Mouse (Mus musculus) heart, embryonic 12.5 days (tissue): ENCODE data around the gene Ankfy1. TPM values are rescaled to one million over a fixed set of nuclear protein-coding genes. Genes with fewer than 3 reads are reported as not detected.

Experiments
- ATAC-seq: fragments of 200-750 bp; cut with Nextera tagmentation; 2 replicates; pipeline ENCODE4 v1.8.0; 2017; ENCODE audit warnings: moderate TSS enrichment, moderate library complexity; ENCODE audit not compliant: insufficient number of reproducible peaks, low FRiP score
- H3K27ac ChIP-seq: fragments of 300-500 bp; sonication (generic); 2 replicates; pipeline ENCODE4 v1.5.1; 2016; ENCODE audit warnings: mild to moderate bottlenecking, moderate library complexity; ENCODE audit not compliant: poor library complexity, severe bottlenecking
- H3K27me3 ChIP-seq: fragments of 300-500 bp; sonication (generic); replicated peaks from 2 replicates; pipeline ENCODE4 v1.6.1; 2016; ENCODE audit warnings: mild to moderate bottlenecking, moderate library complexity
- H3K36me3 ChIP-seq: fragments of 300-500 bp; sonication (generic); 2 replicates; pipeline ENCODE4 v1.6.1; 2016; ENCODE audit warnings: mild to moderate bottlenecking, moderate library complexity
- H3K4me1 ChIP-seq: fragments of 300-500 bp; sonication (generic); replicated peaks from 2 replicates; pipeline ENCODE4 v1.6.1; 2016; ENCODE audit warnings: mild to moderate bottlenecking
- H3K4me2 ChIP-seq: fragments of 300-500 bp; sonication (generic); 2 replicates; pipeline ENCODE4 v1.6.1; 2016; ENCODE audit warnings: mild to moderate bottlenecking, moderate library complexity
- H3K4me3 ChIP-seq: fragments of 300-500 bp; sonication (generic); 2 replicates; pipeline ENCODE4 v1.5.1; 2016; ENCODE audit warnings: mild to moderate bottlenecking
- H3K9ac ChIP-seq: fragments of 300-500 bp; sonication (generic); 2 replicates; pipeline ENCODE4 v1.6.1; 2016; ENCODE audit warnings: mild to moderate bottlenecking, moderate library complexity
- H3K9me3 ChIP-seq: fragments of 300-500 bp; sonication (generic); replicated peaks from 2 replicates; pipeline ENCODE4 v1.6.1; 2016; ENCODE audit warnings: mild to moderate bottlenecking, moderate library complexity
- WGBS: fragments of 180-500 bp; shearing (Covaris S2); methylation state at CpG from one replicate; pipeline ENCODE4 v1.1.7; 2016; 5-methylcytosine and 5-hydroxymethylcytosine counted together
- polyA plus RNA-seq: library from polyadenylated mRNA; unstranded; fragments of >200 nt; fragmentation: Nextera tagmentation; extraction: Ambion mirVana; gene quantifications from 2 replicates; pipeline ENCODE4 v1.2.1, GENCODE M21; 2016

Gene Ankfy1
- polyA plus RNA-seq, 1 experiment from 2014 or later, result 25.8 TPM

DNA sequence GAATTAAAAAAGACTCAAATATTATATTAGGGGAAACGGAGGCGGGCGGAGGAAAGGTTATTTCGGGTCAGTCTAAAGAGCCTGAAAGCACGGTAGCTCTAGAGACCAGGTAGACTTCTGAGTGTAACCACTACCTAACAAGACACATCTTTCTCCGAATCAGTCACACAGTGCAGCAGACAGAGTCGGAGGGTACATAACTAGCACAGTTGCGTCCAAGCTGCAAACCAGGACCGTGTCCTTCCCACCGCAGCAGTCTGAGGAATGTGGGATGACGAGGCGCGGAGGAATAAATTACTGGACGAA is 105.3 kb downstream of the Ankfy1 start:
- 0 out of 2 replicates have a peak, but pooled peaks cover 6% of the 10 kb centered on the region for H3K36me3 ChIP-seq
- H3K9ac ChIP-seq, result peak overlapping the region; percentile 83
- H3K9me3 ChIP-seq, result no peaks in the 10 kb centered on the region
- H3K27ac ChIP-seq, result peak overlapping the region; percentile 74
- H3K27me3 ChIP-seq, result no peaks in the 10 kb centered on the region
- peak; percentile 45 for ATAC-seq
- peak overlapping the region; percentile 96 for H3K4me3 ChIP-seq
- H3K4me1 ChIP-seq, result peaks cover 3% of the 10 kb centered on the region; the same call in 1 of the 2 replicates
- 17% methylated on average over 14 of the region's 14 CpGs for WGBS
- H3K4me2 ChIP-seq, result peak overlapping the region; percentile 81

DNA sequence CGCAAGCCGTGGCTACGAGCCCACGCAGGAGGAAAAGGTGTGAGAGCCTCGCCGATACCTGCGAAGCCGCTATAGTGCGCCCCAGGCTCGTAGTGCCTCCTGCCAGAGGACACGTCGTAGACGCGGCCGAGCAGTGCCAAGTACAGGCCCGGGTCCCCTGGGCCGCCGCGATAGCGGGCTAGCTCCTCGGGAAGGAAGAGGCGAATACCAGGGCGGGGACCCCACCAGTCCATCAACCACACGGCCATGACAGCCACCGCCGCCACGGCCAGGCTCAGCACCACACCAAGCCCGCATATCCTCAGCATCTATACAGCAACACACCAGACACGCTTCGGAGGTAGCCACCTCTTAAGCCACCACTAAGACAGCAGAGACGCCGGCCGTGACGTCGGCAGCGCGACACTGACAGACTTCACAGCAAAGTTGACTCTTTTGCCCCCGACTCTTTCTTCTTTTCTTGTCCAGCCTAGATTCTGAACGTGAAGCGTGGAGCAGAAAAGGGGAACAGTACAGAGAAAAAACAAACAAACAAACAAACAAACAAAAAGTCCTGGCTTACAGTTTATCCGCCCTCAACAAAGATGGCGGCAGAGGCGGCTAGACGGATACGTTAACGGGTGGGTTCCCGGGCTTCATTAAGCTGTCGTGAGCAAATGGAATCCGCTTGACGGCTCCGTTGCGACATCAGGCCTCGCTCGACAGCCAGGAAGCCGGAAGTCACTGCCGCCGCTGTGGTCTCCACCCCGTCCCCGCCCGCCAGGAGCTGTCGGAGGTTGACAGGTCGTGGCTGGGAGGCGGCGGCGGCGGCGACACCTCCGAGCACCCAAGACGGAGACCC is 105.9 kb downstream of the Ankfy1 start, which contains the start of the genes Cyb5d2 and Zzef1:
Cyb5d2 (minus strand) TSS at position 688 of the 841 bp plus-strand sequence.
Zzef1 (plus strand) TSS at position 772 of the 841 bp plus-strand sequence.
- Histone ChIP-seq H3K36me3 (0 out of 2 replicates have a peak, but pooled peaks cover 6% of the 10 kb centered on the region), H3K4me2 (peak within 1 kb of the TSS; percentile 81), H3K9ac (peak within 1 kb of the TSS; percentile 89), H3K9me3 (no peaks in the 10 kb centered on the region), H3K4me1 (peaks cover 3% of the 10 kb centered on the region; the same call in 1 of the 2 replicates), H3K4me3 (peak within 1 kb of the TSS; percentile 96), H3K27ac (peak within 1 kb of the TSS; percentile 74), H3K27me3 (no peaks in the 10 kb centered on the region)
- ATAC-seq, result peak; percentile 94
- under 1% methylated on average over 69 of the region's 69 CpGs for WGBS

DNA sequence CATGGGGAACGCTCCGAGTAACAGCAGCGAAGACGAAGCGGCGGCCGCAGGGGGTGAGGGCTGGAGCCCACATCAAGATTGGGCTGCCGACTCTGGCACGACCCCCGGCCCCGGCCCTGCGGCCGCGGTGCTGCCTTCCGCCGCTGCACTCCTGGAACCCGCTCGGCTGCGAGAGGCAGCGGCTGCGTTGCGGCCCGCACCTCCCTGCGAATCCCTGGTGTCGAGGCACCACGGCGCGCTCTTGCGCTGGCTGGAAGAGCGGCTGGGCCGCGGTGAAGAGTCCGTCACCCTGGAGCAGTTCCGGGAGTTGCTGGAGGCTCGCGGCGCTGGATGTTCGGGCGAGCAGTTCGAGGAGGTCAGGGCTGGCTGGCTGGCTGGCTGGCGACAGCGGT is 106.5 kb downstream of the Ankfy1 start:
- Histone ChIP-seq H3K9me3 (no peaks in the 10 kb centered on the region), H3K36me3 (0 out of 2 replicates have a peak, but pooled peaks cover 6% of the 10 kb centered on the region), H3K9ac (peak overlapping the region; percentile 89), H3K4me1 (peaks cover 3% of the 10 kb centered on the region; the same call in 1 of the 2 replicates), H3K27me3 (no peaks in the 10 kb centered on the region), H3K4me2 (peak overlapping the region; percentile 79), H3K4me3 (peak overlapping the region; percentile 96), H3K27ac (peak overlapping the region; percentile 38; the same call in 1 of the 2 replicates)
- WGBS, result under 1% methylated on average over 42 of the region's 42 CpGs
- ATAC-seq, result peak; percentile 40

DNA sequence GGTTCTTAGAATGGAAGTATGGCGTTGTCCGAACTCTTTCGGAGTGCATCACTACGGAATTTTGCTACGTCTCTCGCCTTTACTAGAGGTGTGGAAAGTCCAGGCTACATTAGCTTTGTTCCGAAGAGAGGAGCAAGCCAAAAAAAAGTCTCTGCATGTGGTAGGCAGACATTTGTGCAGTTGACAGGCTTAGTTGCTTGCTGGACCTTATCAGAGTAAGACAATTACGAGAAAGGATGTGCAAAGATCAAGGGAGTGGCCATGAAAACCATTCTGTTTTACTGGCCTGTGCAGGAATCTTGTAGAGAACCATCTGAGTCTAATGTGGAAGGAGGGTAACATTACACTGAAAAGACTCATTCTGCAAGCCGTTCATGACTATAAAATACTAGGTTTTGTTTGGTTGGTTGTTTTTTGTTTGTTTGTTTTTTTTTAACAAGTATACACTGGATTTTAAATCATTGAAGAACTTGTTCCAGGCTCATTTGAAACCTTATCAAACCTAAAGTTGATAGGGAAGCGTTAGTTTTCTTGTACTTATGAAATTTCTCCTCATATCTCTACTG is 107.0 kb downstream of the Ankfy1 start:
- H3K4me3 ChIP-seq, result peak overlapping the region; percentile 96
- peak overlapping the region; percentile 79 for H3K4me2 ChIP-seq
- H3K9me3 ChIP-seq, result no peaks in the 10 kb centered on the region
- WGBS, result 14% methylated on average over 10 of the region's 10 CpGs
- ATAC-seq, result no peak
- 0 out of 2 replicates have a peak, but pooled peaks cover 6% of the 10 kb centered on the region for H3K36me3 ChIP-seq
- H3K27me3 ChIP-seq, result no peaks in the 10 kb centered on the region
- H3K4me1 ChIP-seq, result peaks cover 3% of the 10 kb centered on the region; the same call in 1 of the 2 replicates
- peak overlapping the region; percentile 89 for H3K9ac ChIP-seq
- no peak overlapping the region for H3K27ac ChIP-seq

DNA sequence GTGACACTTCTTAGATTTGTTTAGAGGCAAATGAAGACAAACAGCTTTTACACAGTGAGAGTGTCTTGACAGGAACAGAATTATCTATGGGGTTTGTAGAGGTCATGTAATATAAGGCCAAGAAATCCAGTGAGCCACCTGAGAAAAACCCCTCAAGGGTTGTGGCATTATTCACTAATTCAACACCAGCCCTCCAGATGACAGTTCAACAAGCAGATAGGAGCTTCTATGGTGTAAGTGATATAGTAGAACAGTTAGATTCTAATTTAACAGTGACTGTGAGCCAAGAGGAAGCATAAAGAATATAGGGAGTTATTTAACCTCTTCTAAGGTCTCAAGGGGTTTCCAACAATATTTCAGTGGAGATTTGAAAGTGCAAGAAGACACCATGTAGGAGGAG is 108.3 kb downstream of the Ankfy1 start:
- peaks cover 12% of the 10 kb centered on the region for H3K4me1 ChIP-seq
- H3K27me3 ChIP-seq, result no peaks in the 10 kb centered on the region
- H3K27ac ChIP-seq, result no peak overlapping the region
- no peak for ATAC-seq
- no peak overlapping the region for H3K4me3 ChIP-seq
- no peak overlapping the region for H3K9ac ChIP-seq
- no peaks in the 10 kb centered on the region for H3K9me3 ChIP-seq
- no peak overlapping the region for H3K4me2 ChIP-seq
- H3K36me3 ChIP-seq, result 0 out of 2 replicates have a peak, but pooled peaks cover 6% of the 10 kb centered on the region

DNA sequence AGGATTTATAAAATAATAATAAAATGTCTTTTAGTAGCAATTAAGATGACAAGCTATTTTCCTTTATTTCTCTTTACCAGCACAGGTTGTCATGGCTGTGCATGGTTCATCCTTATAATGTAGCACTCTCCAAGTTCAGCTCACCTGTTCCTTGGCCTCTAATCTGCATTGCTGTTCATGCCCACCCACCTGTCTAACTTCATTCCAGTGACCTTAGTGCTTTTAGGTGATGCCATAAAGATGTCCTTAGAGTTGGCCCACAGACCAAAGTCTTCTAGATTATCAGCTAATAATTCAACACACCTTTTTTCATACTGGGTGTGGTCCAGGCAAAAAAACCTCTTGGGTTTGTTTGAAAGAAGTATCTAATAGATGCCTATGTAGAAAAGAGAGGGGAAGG is 111.4 kb downstream of the Ankfy1 start:
- Histone ChIP-seq H3K36me3 (0 out of 2 replicates have a peak, but pooled peaks cover 6% of the 10 kb centered on the region), H3K27ac (no peak overlapping the region), H3K27me3 (no peaks in the 10 kb centered on the region), H3K9ac (no peak overlapping the region), H3K4me1 (peaks cover 32% of the 10 kb centered on the region), H3K9me3 (no peaks in the 10 kb centered on the region), H3K4me3 (no peak overlapping the region), H3K4me2 (no peak overlapping the region)
- ATAC-seq, result no peak

DNA sequence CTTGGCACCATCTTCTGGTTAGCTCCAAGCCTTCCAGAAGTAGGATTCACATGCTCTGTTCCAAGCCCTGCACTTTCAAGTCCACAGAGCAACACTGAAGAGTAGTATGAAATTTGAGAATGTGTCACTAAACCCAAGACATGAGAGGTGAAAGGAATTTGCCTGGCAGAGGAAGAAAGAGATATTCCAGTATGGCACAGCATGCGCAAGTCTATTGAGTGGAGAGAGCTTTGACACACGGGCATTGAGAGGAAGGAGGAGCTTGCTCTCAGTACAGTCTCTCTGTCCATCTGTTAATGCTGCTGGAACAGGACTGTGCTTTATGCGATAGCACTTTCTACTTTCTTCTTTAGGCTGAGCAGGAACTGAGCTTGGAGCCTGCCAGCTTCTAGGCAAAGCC is 113.2 kb downstream of the Ankfy1 start:
- WGBS, result 57% methylated on average over 3 of the region's 3 CpGs
- no peak for ATAC-seq

DNA sequence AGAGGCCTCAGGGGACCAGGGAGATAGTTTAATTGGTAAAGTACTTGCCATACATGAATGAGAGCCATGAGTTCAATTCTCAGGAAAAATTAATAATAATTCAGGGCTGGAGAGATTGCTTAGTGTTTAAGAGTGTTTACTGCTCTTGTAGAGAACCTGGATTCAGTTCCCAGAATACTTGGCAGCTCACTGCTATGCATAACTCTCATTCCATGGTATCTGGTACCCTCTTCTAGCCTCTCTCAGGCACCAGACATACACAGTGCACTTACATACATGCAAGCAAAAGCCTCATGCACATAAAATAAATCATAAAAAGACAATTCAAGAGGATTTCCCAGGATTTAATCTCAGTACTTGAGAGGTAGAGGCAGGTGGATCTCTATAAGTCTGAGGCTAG is 114.8 kb downstream of the Ankfy1 start:
- no peaks in the 10 kb centered on the region for H3K36me3 ChIP-seq
- H3K9me3 ChIP-seq, result no peaks in the 10 kb centered on the region
- H3K4me1 ChIP-seq, result peaks cover 35% of the 10 kb centered on the region
- no peak overlapping the region for H3K27ac ChIP-seq
- H3K4me3 ChIP-seq, result no peak overlapping the region
- H3K4me2 ChIP-seq, result no peak overlapping the region
- H3K9ac ChIP-seq, result no peak overlapping the region
- ATAC-seq, result no peak
- H3K27me3 ChIP-seq, result no peaks in the 10 kb centered on the region

More for the DNA sequence above, 113.2 kb downstream of the Ankfy1 start:
- no peaks in the 10 kb centered on the region for H3K27me3 ChIP-seq
- H3K9ac ChIP-seq, result no peak overlapping the region
- H3K36me3 ChIP-seq, result 0 out of 2 replicates have a peak, but pooled peaks cover 6% of the 10 kb centered on the region
- H3K4me2 ChIP-seq, result no peak overlapping the region
- H3K4me1 ChIP-seq, result peaks cover 33% of the 10 kb centered on the region
- H3K9me3 ChIP-seq, result no peaks in the 10 kb centered on the region
- no peak overlapping the region for H3K4me3 ChIP-seq
- H3K27ac ChIP-seq, result no peak overlapping the region

DNA sequence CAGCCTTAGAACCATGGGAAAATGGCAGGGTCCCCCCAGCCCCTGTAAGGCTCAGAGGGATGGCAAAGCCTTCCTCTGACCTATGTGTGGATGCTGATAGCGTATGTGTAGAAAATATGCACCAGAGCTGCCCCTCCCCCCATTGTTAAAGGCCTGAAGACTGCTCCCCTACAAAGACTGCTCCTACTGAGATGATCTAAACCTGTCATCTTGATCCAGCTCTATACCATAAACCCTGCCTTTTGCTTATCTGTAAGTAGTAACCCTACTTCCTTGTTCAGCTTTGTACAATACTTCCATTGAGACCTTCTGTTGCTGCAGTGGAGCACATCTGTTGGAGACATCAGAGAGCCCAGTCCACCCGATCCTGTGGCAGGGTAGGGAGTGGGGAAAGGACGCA is 115.4 kb downstream of the Ankfy1 start:
- no peaks in the 10 kb centered on the region for H3K36me3 ChIP-seq
- H3K4me1 ChIP-seq, result peaks cover 35% of the 10 kb centered on the region
- no peak overlapping the region for H3K4me2 ChIP-seq
- ATAC-seq, result no peak
- H3K4me3 ChIP-seq, result no peak overlapping the region
- WGBS, result 81% methylated on average over 3 of the region's 3 CpGs
- H3K27ac ChIP-seq, result no peak overlapping the region
- no peaks in the 10 kb centered on the region for H3K9me3 ChIP-seq
- H3K27me3 ChIP-seq, result no peaks in the 10 kb centered on the region
- H3K9ac ChIP-seq, result no peak overlapping the region

DNA sequence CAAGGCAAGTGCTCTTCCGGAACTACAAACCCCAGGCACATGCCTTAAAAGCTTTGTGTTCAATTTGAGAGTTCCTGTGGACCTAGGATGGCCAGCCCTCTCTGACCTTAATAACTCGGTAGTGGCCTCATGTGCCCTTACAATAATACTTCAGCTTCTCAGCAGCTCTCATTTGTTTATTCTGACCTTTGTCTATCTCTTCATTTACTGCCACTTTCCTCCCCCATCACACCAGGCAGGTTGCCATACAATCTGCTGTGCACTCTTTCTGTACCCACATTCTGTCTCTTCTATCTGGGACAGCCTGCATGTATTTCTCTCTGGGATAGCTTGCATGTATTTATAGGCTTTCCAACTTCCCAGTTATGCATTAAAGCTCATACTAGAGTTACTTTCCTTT is 116.8 kb downstream of the Ankfy1 start:
- Histone ChIP-seq H3K4me2 (no peak overlapping the region), H3K9me3 (no peaks in the 10 kb centered on the region), H3K4me1 (peaks cover 35% of the 10 kb centered on the region), H3K9ac (no peak overlapping the region), H3K36me3 (no peaks in the 10 kb centered on the region), H3K4me3 (no peak overlapping the region), H3K27ac (no peak overlapping the region), H3K27me3 (no peaks in the 10 kb centered on the region)
- ATAC-seq, result no peak
- 70% methylated on average over 2 of the region's 2 CpGs for WGBS

DNA sequence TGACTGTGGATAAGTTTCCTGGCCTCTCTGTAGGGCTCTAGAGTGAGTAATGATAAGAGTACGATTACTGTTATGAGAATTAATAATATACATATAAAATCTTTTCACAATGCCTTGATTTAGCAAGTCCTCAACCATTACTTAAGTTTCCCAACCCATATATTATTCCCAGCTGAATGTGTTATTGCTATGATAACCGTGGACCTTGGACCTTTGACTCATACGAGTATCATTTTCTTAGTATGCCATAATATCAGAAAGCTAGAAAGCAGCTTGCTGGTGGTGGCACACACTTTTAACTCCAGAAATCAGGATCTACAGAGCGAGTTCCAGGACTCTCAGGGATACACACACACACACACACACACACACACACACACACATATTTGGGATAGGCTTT is 118.2 kb downstream of the Ankfy1 start:
- Histone ChIP-seq H3K36me3 (no peaks in the 10 kb centered on the region), H3K4me1 (peaks cover 27% of the 10 kb centered on the region), H3K27me3 (no peaks in the 10 kb centered on the region), H3K27ac (no peak overlapping the region), H3K9ac (no peak overlapping the region), H3K4me3 (no peak overlapping the region), H3K4me2 (no peak overlapping the region), H3K9me3 (no peaks in the 10 kb centered on the region)
- 78% methylated on average over 4 of the region's 4 CpGs for WGBS
- ATAC-seq, result no peak
